Mouse (Mus musculus): ENCODE measurements around the gene Mapk3.
"Not testable (repeated sequence)": the region's sequence is repeated elsewhere in the genome, so short reads cannot be mapped to it uniquely, and the experiment has no call there.

Mapk3 gene

GRCm38 (mm10) chr7:126759050-126759671, at the start of gene Mapk3:
TSS of gene Mapk3 (plus strand) at chr7:126759601.
- DNase-seq (ENCODE audit: low spot score in 2 of 2): peak; percentile 89 to 93

GRCm38 (mm10) chr7:126710266-126710665, 49.1 kb upstream of the Mapk3 start:
- no peak for DNase-seq (ENCODE audit: low spot score in 2 of 2)

- DNase-seq (ENCODE audit: low spot score in 2 of 2): no peak
These were observed 47.5 kb upstream of the Mapk3 start for GRCm38 (mm10) chr7:126711910-126712309.

GRCm38 (mm10) chr7:126715679-126716078, 43.7 kb upstream of the Mapk3 start:
- DNase-seq (ENCODE audit: low spot score in 2 of 2): no peak

GRCm38 (mm10) chr7:126717566-126717965, 41.8 kb upstream of the Mapk3 start:
- DNase-seq (ENCODE audit: low spot score in 2 of 2): no peak

GRCm38 (mm10) chr7:126718787-126719337, 40.5 kb upstream of the Mapk3 start:
- DNase-seq (ENCODE audit: low spot score in 2 of 2): no peak

- no peak for DNase-seq (ENCODE audit: low spot score in 2 of 2)
These were observed 37.8 kb upstream of the Mapk3 start for GRCm38 (mm10) chr7:126721635-126722034.

GRCm38 (mm10) chr7:126725077-126725476, 34.3 kb upstream of the Mapk3 start:
- no peak for DNase-seq (ENCODE audit: low spot score in 2 of 2)

- no peak for DNase-seq (ENCODE audit: low spot score in 2 of 2)
These were observed 33.7 kb upstream of the Mapk3 start for GRCm38 (mm10) chr7:126725667-126726066.

- DNase-seq (ENCODE audit: low spot score in 2 of 2): not testable (repeated sequence)
These were observed 29.1 kb upstream of the Mapk3 start for GRCm38 (mm10) chr7:126730256-126730789.

- DNase-seq (ENCODE audit: low spot score in 2 of 2): no peak
These were observed 23.3 kb upstream of the Mapk3 start for GRCm38 (mm10) chr7:126736122-126736521.

GRCm38 (mm10) chr7:126739551-126739950, 19.9 kb upstream of the Mapk3 start:
- DNase-seq (ENCODE audit: low spot score in 2 of 2): no peak

GRCm38 (mm10) chr7:126740132-126740735, 19.2 kb upstream of the Mapk3 start:
- DNase-seq (ENCODE audit: low spot score in 2 of 2): no peak

GRCm38 (mm10) chr7:126740977-126741376, 18.4 kb upstream of the Mapk3 start:
- DNase-seq (ENCODE audit: low spot score in 2 of 2): no peak

- DNase-seq (ENCODE audit: low spot score in 2 of 2): no peak
These were observed 17.9 kb upstream of the Mapk3 start for GRCm38 (mm10) chr7:126741452-126741851.

- DNase-seq (ENCODE audit: low spot score in 2 of 2): no peak
These were observed 17.4 kb upstream of the Mapk3 start for GRCm38 (mm10) chr7:126741964-126742482.

GRCm38 (mm10) chr7:126746066-126746465, 13.3 kb upstream of the Mapk3 start:
- peak in 1 of 2 experiments; percentile 8 for DNase-seq (ENCODE audit: low spot score in 2 of 2)

- DNase-seq (ENCODE audit: low spot score in 2 of 2): no peak
These were observed 12.6 kb upstream of the Mapk3 start for GRCm38 (mm10) chr7:126746798-126747197.

GRCm38 (mm10) chr7:126748824-126749223, 10.6 kb upstream of the Mapk3 start:
- DNase-seq (ENCODE audit: low spot score in 2 of 2): no peak

GRCm38 (mm10) chr7:126749582-126750343, 9.6 kb upstream of the Mapk3 start:
- no peak for DNase-seq (ENCODE audit: low spot score in 2 of 2)

- DNase-seq (ENCODE audit: low spot score in 2 of 2): peak; percentile 42 to 60
These were observed 4.5 kb upstream of the Mapk3 start for GRCm38 (mm10) chr7:126754866-126755265.

GRCm38 (mm10) chr7:126758539-126758938, 862 bp upstream of the Mapk3 start:
- no peak for DNase-seq (ENCODE audit: low spot score in 2 of 2)
